Mouse (Mus musculus) hindbrain, embryonic 16.5 days (tissue): ENCODE data around the gene Tmtc4. TPM values are rescaled to one million over a fixed set of nuclear protein-coding genes. Genes with fewer than 3 reads are reported as not detected.

Source experiments
- ATAC-seq: fragments of 200-750 bp; cut with Nextera tagmentation; 2 replicates; pipeline ENCODE4 v1.8.0; 2017; ENCODE audit warnings: moderate TSS enrichment, moderate library complexity
- H3K27ac ChIP-seq: fragments of 300-500 bp; sonication (generic); 2 replicates; pipeline ENCODE4 v1.5.1; 2014; ENCODE audit warnings: low read depth, mild to moderate bottlenecking, control low read depth, low read length, moderate library complexity
- H3K27me3 ChIP-seq: fragments of 300-500 bp; sonication (generic); replicated peaks from 2 replicates; pipeline ENCODE4 v1.6.1; 2014; ENCODE audit warnings: low read length; ENCODE audit not compliant: control insufficient read depth, insufficient read depth
- H3K36me3 ChIP-seq: fragments of 300-500 bp; sonication (generic); 2 replicates; pipeline ENCODE4 v1.6.1; 2014; ENCODE audit warnings: mild to moderate bottlenecking, low read length, moderate library complexity, mixed read lengths; ENCODE audit not compliant: control insufficient read depth, insufficient read depth
- H3K4me1 ChIP-seq: fragments of 300-500 bp; sonication (generic); 2 replicates; pipeline ENCODE4 v1.6.1; 2014; ENCODE audit warnings: low read depth, low read length; ENCODE audit not compliant: control insufficient read depth, insufficient read depth
- H3K4me2 ChIP-seq: fragments of 300-500 bp; sonication (generic); 2 replicates; pipeline ENCODE4 v1.6.1; 2014; ENCODE audit warnings: mild to moderate bottlenecking, low read length, control low read depth, moderate library complexity
- H3K4me3 ChIP-seq: fragments of 300-500 bp; sonication (generic); 2 replicates; pipeline ENCODE4 v1.5.1; 2014; ENCODE audit warnings: mild to moderate bottlenecking, low read length, control low read depth, moderate library complexity
- H3K9ac ChIP-seq: fragments of 300-500 bp; sonication (generic); 2 replicates; pipeline ENCODE4 v1.6.1; 2014; ENCODE audit warnings: low read depth, mild to moderate bottlenecking, control low read depth, low read length, moderate library complexity
- H3K9me3 ChIP-seq: fragments of 300-500 bp; sonication (generic); 2 replicates; pipeline ENCODE4 v1.6.1; 2014; ENCODE audit warnings: mild to moderate bottlenecking, low read length, moderate library complexity; ENCODE audit not compliant: control insufficient read depth
- WGBS: fragments of 180-500 bp; shearing (Covaris S2); extraction: QIAGEN DNeasy Blood & Tissue Kit; methylation state at CpG from one replicate; pipeline ENCODE4 v1.1.7; 2014; 5-methylcytosine and 5-hydroxymethylcytosine counted together
- polyA plus RNA-seq: library from polyadenylated mRNA; unstranded; fragments of >200 nt; fragmentation: Nextera tagmentation; extraction: Ambion mirVana; gene quantifications from 2 replicates; pipeline ENCODE4 v1.2.1, GENCODE M21; 2015

Tmtc4 gene
- polyA plus RNA-seq, 1 experiment from 2014 or later = 47.1 TPM

- no peaks in the 10 kb centered on the region for H3K9me3 ChIP-seq
- 85% methylated on average over 1 of the region's 1 CpGs for WGBS
- ATAC-seq = no peak
- H3K36me3 ChIP-seq = no peaks in the 10 kb centered on the region
- H3K27ac ChIP-seq = no peak overlapping the region
- H3K27me3 ChIP-seq = no peaks in the 10 kb centered on the region
- no peak overlapping the region for H3K4me3 ChIP-seq
- peaks cover 13% of the 10 kb centered on the region for H3K4me1 ChIP-seq
- no peak overlapping the region for H3K4me2 ChIP-seq
- no peak overlapping the region for H3K9ac ChIP-seq
Observed at GRCm38 (mm10) chr14:122977797-122978140, 6.1 kb downstream of the Tmtc4 start.

GRCm38 (mm10) chr14:122977056-122977796 is 6.6 kb downstream of the Tmtc4 start:
- no peaks in the 10 kb centered on the region for H3K27me3 ChIP-seq
- no peak overlapping the region for H3K4me2 ChIP-seq
- no peak overlapping the region for H3K4me3 ChIP-seq
- H3K9me3 ChIP-seq = no peaks in the 10 kb centered on the region
- H3K36me3 ChIP-seq = no peaks in the 10 kb centered on the region
- no peak overlapping the region for H3K27ac ChIP-seq
- peaks cover 13% of the 10 kb centered on the region for H3K4me1 ChIP-seq
- ATAC-seq = no peak
- 78% methylated on average over 9 of the region's 9 CpGs for WGBS
- no peak overlapping the region for H3K9ac ChIP-seq

GRCm38 (mm10) chr14:122974854-122975570 is 8.8 kb downstream of the Tmtc4 start:
- H3K4me3 ChIP-seq = no peak overlapping the region
- peaks cover 6% of the 10 kb centered on the region for H3K4me1 ChIP-seq
- ATAC-seq = no peak
- no peaks in the 10 kb centered on the region for H3K27me3 ChIP-seq
- H3K9me3 ChIP-seq = no peaks in the 10 kb centered on the region
- WGBS = 33% methylated on average over 3 of the region's 3 CpGs
- H3K9ac ChIP-seq = no peak overlapping the region
- H3K27ac ChIP-seq = peak overlapping the region; percentile 29; the same call in 1 of the 2 replicates
- peaks cover 8% of the 10 kb centered on the region; the same call in 1 of the 2 replicates for H3K36me3 ChIP-seq
- H3K4me2 ChIP-seq = no peak overlapping the region

- H3K4me3 ChIP-seq = no peak overlapping the region
- H3K27me3 ChIP-seq = no peaks in the 10 kb centered on the region
- peaks cover 8% of the 10 kb centered on the region; the same call in 1 of the 2 replicates for H3K36me3 ChIP-seq
- H3K4me1 ChIP-seq = peaks cover 6% of the 10 kb centered on the region
- H3K9me3 ChIP-seq = no peaks in the 10 kb centered on the region
- no peak for ATAC-seq
- no peak overlapping the region for H3K27ac ChIP-seq
- WGBS = 90% methylated on average over 2 of the region's 2 CpGs
- no peak overlapping the region for H3K4me2 ChIP-seq
- no peak overlapping the region for H3K9ac ChIP-seq
Observed at GRCm38 (mm10) chr14:122973091-122973490, 10.7 kb downstream of the Tmtc4 start.

GRCm38 (mm10) chr14:122968049-122968448 is 15.8 kb downstream of the Tmtc4 start:
- H3K4me1 ChIP-seq = no peaks in the 10 kb centered on the region
- H3K4me2 ChIP-seq = no peak overlapping the region
- H3K9me3 ChIP-seq = no peaks in the 10 kb centered on the region
- no peaks in the 10 kb centered on the region for H3K27me3 ChIP-seq
- whole genome bisulfite sequencing = 80% methylated on average over 2 of the region's 2 CpGs
- no peak overlapping the region for H3K9ac ChIP-seq
- no peak for ATAC-seq
- H3K4me3 ChIP-seq = no peak overlapping the region
- no peak overlapping the region for H3K27ac ChIP-seq
- peaks cover 13% of the 10 kb centered on the region for H3K36me3 ChIP-seq

GRCm38 (mm10) chr14:122957941-122958340 is 25.9 kb downstream of the Tmtc4 start:
- WGBS = 50% methylated on average over 8 of the region's 8 CpGs
- no peaks in the 10 kb centered on the region for H3K27me3 ChIP-seq
- peak; percentile 99 for ATAC-seq
- H3K9ac ChIP-seq = no peak overlapping the region
- no peaks in the 10 kb centered on the region for H3K36me3 ChIP-seq
- no peak overlapping the region for H3K27ac ChIP-seq
- H3K4me3 ChIP-seq = no peak overlapping the region
- no peaks in the 10 kb centered on the region for H3K4me1 ChIP-seq
- no peaks in the 10 kb centered on the region for H3K9me3 ChIP-seq
- no peak overlapping the region for H3K4me2 ChIP-seq

GRCm38 (mm10) chr14:122953331-122953730 is 30.5 kb downstream of the Tmtc4 start:
- no peaks in the 10 kb centered on the region for H3K27me3 ChIP-seq
- H3K27ac ChIP-seq = no peak overlapping the region
- no peak overlapping the region for H3K4me2 ChIP-seq
- no peaks in the 10 kb centered on the region for H3K4me1 ChIP-seq
- no peaks in the 10 kb centered on the region for H3K9me3 ChIP-seq
- 12% methylated on average over 1 of the region's 1 CpGs for WGBS
- H3K36me3 ChIP-seq = no peaks in the 10 kb centered on the region
- 0 out of 2 replicates have a peak, but pooled peaks have one; percentile 34 for ATAC-seq
- H3K4me3 ChIP-seq = no peak overlapping the region
- H3K9ac ChIP-seq = no peak overlapping the region

GRCm38 (mm10) chr14:122952556-122952955 is 31.3 kb downstream of the Tmtc4 start:
- no peak for ATAC-seq
- no peak overlapping the region for H3K9ac ChIP-seq
- 78% methylated on average over 1 of the region's 1 CpGs for WGBS
- no peaks in the 10 kb centered on the region for H3K36me3 ChIP-seq
- no peaks in the 10 kb centered on the region for H3K9me3 ChIP-seq
- no peaks in the 10 kb centered on the region for H3K4me1 ChIP-seq
- no peak overlapping the region for H3K4me3 ChIP-seq
- no peaks in the 10 kb centered on the region for H3K27me3 ChIP-seq
- H3K27ac ChIP-seq = no peak overlapping the region
- no peak overlapping the region for H3K4me2 ChIP-seq

- Histone ChIP-seq H3K27me3 (no peaks in the 10 kb centered on the region), H3K9ac (no peak overlapping the region), H3K4me3 (no peak overlapping the region), H3K4me2 (no peak overlapping the region), H3K27ac (no peak overlapping the region), H3K9me3 (no peaks in the 10 kb centered on the region), H3K36me3 (no peaks in the 10 kb centered on the region), H3K4me1 (no peaks in the 10 kb centered on the region)
- ATAC-seq = no peak
- WGBS = 71% methylated on average over 6 of the region's 6 CpGs
Observed at GRCm38 (mm10) chr14:122951676-122952445, 32.0 kb downstream of the Tmtc4 start.
